Mouse (Mus musculus) forebrain, postnatal 0 days (tissue): ENCODE measurements around the gene Rassf2. TPM values are rescaled to one million over a fixed set of nuclear protein-coding genes. Genes with fewer than 3 reads are reported as not detected.

ENCODE experiments used
- ATAC-seq: fragments of 200-750 bp; cut with Nextera tagmentation; 2 replicates; pipeline ENCODE4 v1.8.0; 2017; ENCODE audit warnings: mild to moderate bottlenecking, moderate library complexity
- DNase-seq: peaks from one replicate; pipeline ENCODE4 v3.0.0-alpha.2; 2015
- H3K27ac ChIP-seq: fragments of 300-500 bp; sonication (generic); 2 replicates; pipeline ENCODE4 v1.5.1; 2014; ENCODE audit warnings: low read depth, mild to moderate bottlenecking, antibody characterized with exemption, low read length, moderate library complexity, mixed read lengths
- H3K27me3 ChIP-seq: fragments of 300-500 bp; sonication (generic); 2 replicates; pipeline ENCODE4 v1.6.1; 2014; ENCODE audit warnings: mild to moderate bottlenecking, low read length, mixed read lengths; ENCODE audit not compliant: insufficient read depth
- H3K36me3 ChIP-seq: fragments of 300-500 bp; sonication (generic); 2 replicates; pipeline ENCODE4 v1.6.1; 2014; ENCODE audit warnings: mild to moderate bottlenecking, moderate library complexity; ENCODE audit not compliant: insufficient read depth
- H3K4me1 ChIP-seq: fragments of 300-500 bp; sonication (generic); 2 replicates; pipeline ENCODE4 v1.6.1; 2014; ENCODE audit warnings: antibody characterized with exemption; ENCODE audit not compliant: insufficient read depth
- H3K4me2 ChIP-seq: fragments of 300-500 bp; sonication (generic); 2 replicates; pipeline ENCODE4 v1.6.1; 2014; ENCODE audit warnings: low read depth, mild to moderate bottlenecking, moderate library complexity
- H3K4me3 ChIP-seq: fragments of 300-500 bp; sonication (generic); 2 replicates; pipeline ENCODE4 v1.5.1; 2014; ENCODE audit warnings: low read depth, low read length, mixed read lengths
- H3K9ac ChIP-seq: fragments of 300-500 bp; sonication (generic); 2 replicates; pipeline ENCODE4 v1.6.1; 2014; ENCODE audit warnings: mild to moderate bottlenecking
- H3K9me3 ChIP-seq: fragments of 300-500 bp; sonication (generic); 2 replicates; pipeline ENCODE4 v1.6.1; 2016; ENCODE audit warnings: low read length
- CTCF ChIP-seq: sonication (generic); IDR thresholded peaks from 2 replicates; pipeline ENCODE4 v1.5.1; 2016; ENCODE audit warnings: antibody characterized with exemption, control low read depth, low read depth
- WGBS: fragments of 180-500 bp; shearing (Covaris S2); extraction: QIAGEN DNeasy Blood & Tissue Kit; methylation state at CpG from one replicate; pipeline ENCODE4 v1.1.7; 2014; 5-methylcytosine and 5-hydroxymethylcytosine counted together
- polyA plus RNA-seq: library from polyadenylated mRNA; unstranded; fragments of >200 nt; fragmentation: Nextera tagmentation; extraction: Ambion mirVana; gene quantifications from 2 replicates; pipeline ENCODE4 v1.2.1, GENCODE M21; 2015
- total RNA-seq: library from RNA; depleted of rRNA; stranded (reverse); fragments of >200 nt; gene quantifications from 2 replicates; pipeline ENCODE4 v1.2.3, GENCODE M21; 2014

The Rassf2 gene
- total and polyA plus RNA-seq, 2 experiments from 2014 or later, result 19.4 to 32.8 TPM

GRCm38 (mm10) chr2:132035470-132035835, 5.4 kb upstream of the Rassf2 start:
- no peak overlapping the region for H3K4me3 ChIP-seq
- no peaks in the 10 kb centered on the region for H3K36me3 ChIP-seq
- no peak overlapping the region for H3K4me2 ChIP-seq
- no peak for TF ChIP-seq CTCF
- no peaks in the 10 kb centered on the region for H3K27me3 ChIP-seq
- WGBS, result 52% methylated on average over 11 of the region's 11 CpGs
- DNase-seq (no peak), ATAC-seq (no peak)
- H3K9ac ChIP-seq, result no peak overlapping the region
- H3K9me3 ChIP-seq, result no peaks in the 10 kb centered on the region
- 0 out of 2 replicates have a peak overlapping the region, but pooled peaks have one; percentile 29 for H3K27ac ChIP-seq
- peaks cover 4% of the 10 kb centered on the region for H3K4me1 ChIP-seq

- H3K27me3 ChIP-seq, result no peaks in the 10 kb centered on the region
Observed at GRCm38 (mm10) chr2:132034590-132035469, 4.8 kb upstream of the Rassf2 start.

GRCm38 (mm10) chr2:132031364-132032095, 1.5 kb upstream of the Rassf2 start:
- Histone ChIP-seq H3K27me3 (no peaks in the 10 kb centered on the region), H3K27ac (peak overlapping the region; percentile 85; the same call in 1 of the 2 replicates), H3K4me3 (0 out of 2 replicates have a peak overlapping the region, but pooled peaks have one; percentile 60), H3K4me1 (peaks cover 12% of the 10 kb centered on the region), H3K9me3 (no peaks in the 10 kb centered on the region), H3K4me2 (peak overlapping the region; percentile 86), H3K9ac (peak overlapping the region; percentile 57; the same call in 1 of the 2 replicates), H3K36me3 (no peaks in the 10 kb centered on the region)
- ATAC-seq (no peak), DNase-seq (peak; percentile 26)
- TF ChIP-seq CTCF, result no peak
- 64% methylated on average over 11 of the region's 11 CpGs for WGBS

More at GRCm38 (mm10) chr2:132034590-132035469, 4.8 kb upstream of the Rassf2 start:
- H3K4me2 ChIP-seq, result no peak overlapping the region
- H3K36me3 ChIP-seq, result no peaks in the 10 kb centered on the region
- no peak overlapping the region for H3K4me3 ChIP-seq
- 60% methylated on average over 4 of the region's 4 CpGs for WGBS
- H3K27ac ChIP-seq, result no peak overlapping the region
- H3K4me1 ChIP-seq, result peaks cover 4% of the 10 kb centered on the region
- no peak for TF ChIP-seq CTCF
- no peak overlapping the region for H3K9ac ChIP-seq
- no peaks in the 10 kb centered on the region for H3K9me3 ChIP-seq
- ATAC-seq, result no peak
- no peak for DNase-seq

DNA sequence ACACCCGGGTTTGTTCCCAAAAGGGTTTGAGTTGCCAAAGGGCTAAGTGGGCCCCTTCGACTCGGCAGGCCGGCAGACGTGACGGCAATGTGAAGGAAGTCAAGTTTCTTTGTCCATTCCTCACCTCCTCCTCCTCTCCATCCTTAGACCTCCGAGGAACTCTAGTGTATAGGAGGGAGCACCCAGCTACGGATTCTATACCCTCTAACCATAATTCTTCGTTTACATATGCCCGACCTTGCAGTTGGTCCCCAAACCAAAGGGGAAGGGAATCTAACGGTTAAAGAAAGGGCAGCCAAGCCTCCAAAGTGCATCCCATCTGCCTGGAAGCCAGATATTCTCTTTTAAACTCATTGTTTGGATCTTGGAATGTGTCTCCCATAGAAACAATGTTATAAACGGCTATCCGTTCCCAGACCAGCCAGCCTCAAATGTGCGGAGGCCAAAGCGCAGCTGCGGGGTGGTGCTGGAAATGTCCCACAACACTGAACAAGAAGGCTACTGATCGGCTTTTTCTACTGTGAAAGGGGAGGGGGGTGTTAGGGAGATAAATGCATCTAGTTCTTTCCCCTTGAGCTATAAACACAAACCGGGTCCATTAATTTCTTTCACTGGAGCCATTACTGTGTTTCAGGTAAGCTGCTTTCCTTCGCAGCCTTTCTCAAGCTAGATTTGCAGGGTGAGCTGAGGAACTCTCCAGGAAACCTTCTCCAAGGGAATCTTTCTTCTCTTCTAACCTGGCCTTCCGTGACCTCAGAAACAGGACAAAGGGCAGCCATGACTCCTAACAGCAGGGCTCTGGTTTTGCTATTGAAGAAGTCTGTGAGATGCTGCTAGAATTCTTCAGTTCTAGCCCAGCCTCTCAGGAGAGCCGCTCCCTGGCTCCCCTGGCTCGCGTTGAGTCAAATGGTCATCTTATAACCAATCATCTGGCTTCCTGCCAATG, 633 bp upstream of the Rassf2 start:
- peaks cover 12% of the 10 kb centered on the region for H3K4me1 ChIP-seq
- peak overlapping the region; percentile 60 for H3K4me3 ChIP-seq
- H3K27ac ChIP-seq, result peak overlapping the region; percentile 85
- peak overlapping the region; percentile 57 for H3K9ac ChIP-seq
- no peaks in the 10 kb centered on the region for H3K9me3 ChIP-seq
- peak; percentile 64 for DNase-seq
- no peaks in the 10 kb centered on the region for H3K27me3 ChIP-seq
- no peaks in the 10 kb centered on the region for H3K36me3 ChIP-seq
- no peak for ATAC-seq
- WGBS, result 7% methylated on average over 23 of the region's 23 CpGs
- H3K4me2 ChIP-seq, result peak overlapping the region; percentile 86
- no peak for TF ChIP-seq CTCF

GRCm38 (mm10) chr2:132028894-132029605, 1.0 kb downstream of the Rassf2 start:
- no peak for TF ChIP-seq CTCF
- 2% methylated on average over 36 of the region's 36 CpGs for WGBS
- H3K27ac ChIP-seq, result peak overlapping the region; percentile 85
- H3K4me1 ChIP-seq, result peaks cover 12% of the 10 kb centered on the region
- H3K27me3 ChIP-seq, result no peaks in the 10 kb centered on the region
- DNase-seq (peak; percentile 59), ATAC-seq (peak; percentile 12)
- H3K9ac ChIP-seq, result peak overlapping the region; percentile 57
- H3K4me3 ChIP-seq, result peak overlapping the region; percentile 60
- no peaks in the 10 kb centered on the region for H3K36me3 ChIP-seq
- peak overlapping the region; percentile 86 for H3K4me2 ChIP-seq
- no peaks in the 10 kb centered on the region for H3K9me3 ChIP-seq

DNA sequence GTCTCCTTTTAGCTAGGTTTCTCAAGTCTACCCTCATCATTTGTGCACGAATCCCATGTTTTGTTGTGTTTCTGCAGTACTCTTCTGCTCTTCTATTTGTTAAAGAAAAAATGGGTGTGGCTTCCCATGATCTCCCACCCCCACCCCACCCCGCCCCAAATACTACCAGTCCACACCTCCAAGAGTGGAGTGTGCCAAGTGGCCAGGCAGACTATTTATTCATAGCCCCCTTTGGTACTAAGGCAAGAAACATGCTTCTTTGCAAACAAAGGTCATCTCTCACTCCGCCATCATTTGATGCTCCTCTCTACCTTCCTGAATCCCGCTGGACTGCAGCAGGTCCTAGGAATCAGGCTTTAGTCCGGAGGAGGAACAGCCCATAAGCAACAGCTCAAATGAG, 2.0 kb downstream of the Rassf2 start:
- TF ChIP-seq CTCF, result no peak
- no peaks in the 10 kb centered on the region for H3K36me3 ChIP-seq
- peak overlapping the region; percentile 86 for H3K4me2 ChIP-seq
- no peak for DNase-seq
- no peaks in the 10 kb centered on the region for H3K27me3 ChIP-seq
- WGBS, result 33% methylated on average over 5 of the region's 5 CpGs
- H3K9me3 ChIP-seq, result no peaks in the 10 kb centered on the region
- peak overlapping the region; percentile 60 for H3K4me3 ChIP-seq
- no peak for ATAC-seq
- no peak overlapping the region for H3K9ac ChIP-seq
- peaks cover 12% of the 10 kb centered on the region for H3K4me1 ChIP-seq
- H3K27ac ChIP-seq, result no peak overlapping the region
